Mouse (Mus musculus) heart, postnatal 0 days (tissue): ENCODE data around the gene Rcn3. TPM values are rescaled to one million over a fixed set of nuclear protein-coding genes. Genes with fewer than 3 reads are reported as not detected.

Experiments
- ATAC-seq: fragments of 200-750 bp; cut with Nextera tagmentation; 2 replicates; pipeline ENCODE4 v1.8.0; 2017; ENCODE audit warnings: low read depth, moderate number of reproducible peaks, moderate library complexity; ENCODE audit not compliant: insufficient read depth
- DNase-seq: peaks from one replicate; pipeline ENCODE4 v3.0.0-alpha.2; 2016; ENCODE audit warnings: low spot score
- H3K27ac ChIP-seq: fragments of 300-500 bp; sonication (generic); 2 replicates; pipeline ENCODE4 v1.5.1; 2014; ENCODE audit warnings: low read depth, mild to moderate bottlenecking
- H3K27me3 ChIP-seq: fragments of 300-500 bp; sonication (generic); 2 replicates; pipeline ENCODE4 v1.6.1; 2014; ENCODE audit warnings: low read length, mixed read lengths; ENCODE audit not compliant: control insufficient read depth, insufficient read depth
- H3K36me3 ChIP-seq: fragments of 300-500 bp; sonication (generic); replicated peaks from 2 replicates; pipeline ENCODE4 v1.6.1; 2014; ENCODE audit warnings: low read length, mixed read lengths; ENCODE audit not compliant: control insufficient read depth, insufficient read depth
- H3K4me1 ChIP-seq: fragments of 300-500 bp; sonication (generic); 2 replicates; pipeline ENCODE4 v1.6.1; 2014; ENCODE audit warnings: antibody characterized with exemption; ENCODE audit not compliant: control insufficient read depth, insufficient read depth
- H3K4me2 ChIP-seq: fragments of 300-500 bp; sonication (generic); 2 replicates; pipeline ENCODE4 v1.6.1; 2014; ENCODE audit warnings: low read depth, mild to moderate bottlenecking, low read length, moderate library complexity
- H3K4me3 ChIP-seq: fragments of 300-500 bp; sonication (generic); 2 replicates; pipeline ENCODE4 v1.5.1; 2014; ENCODE audit warnings: low read depth, low read length
- H3K9ac ChIP-seq: fragments of 300-500 bp; sonication (generic); replicated peaks from 2 replicates; pipeline ENCODE4 v1.6.1; 2014; ENCODE audit warnings: low read depth, low read length, mixed read lengths
- H3K9me3 ChIP-seq: fragments of 300-500 bp; sonication (generic); replicated peaks from 2 replicates; pipeline ENCODE4 v1.6.1; 2016; ENCODE audit warnings: low read length; ENCODE audit not compliant: control insufficient read depth
- CTCF ChIP-seq: IDR thresholded peaks from 2 replicates; pipeline ENCODE4 v1.5.1; 2016; ENCODE audit warnings: antibody characterized with exemption, control low read depth, low read depth
- EP300 ChIP-seq: IDR thresholded peaks from 2 replicates; pipeline ENCODE4 v1.6.1; 2016; ENCODE audit warnings: antibody characterized with exemption, low read depth
- WGBS: fragments of 180-500 bp; shearing (Covaris S2); extraction: QIAGEN DNeasy Blood & Tissue Kit; methylation state at CpG from one replicate; pipeline ENCODE4 v1.1.7; 2014; 5-methylcytosine and 5-hydroxymethylcytosine counted together
- polyA plus RNA-seq: library from polyadenylated mRNA; unstranded; fragments of >200 nt; fragmentation: Nextera tagmentation; extraction: Ambion mirVana; gene quantifications from 2 replicates; pipeline ENCODE4 v1.2.1, GENCODE M21; 2015
- total RNA-seq: library from RNA; depleted of rRNA; stranded (reverse); fragments of >200 nt; gene quantifications from 2 replicates; pipeline ENCODE4 v1.2.3, GENCODE M21; 2014; ENCODE audit warnings: low replicate concordance

The Rcn3 gene
- total and polyA plus RNA-seq, 2 experiments from 2014 or later = 100 to 125 TPM

GRCm38 (mm10) chr7:45094121-45094520 lies 2.1 kb upstream of the Rcn3 start:
- TF ChIP-seq EP300 (no peak), CTCF (no peak)
- DNase-seq (no peak), ATAC-seq (no peak)
- H3K4me1 ChIP-seq = no peaks in the 10 kb centered on the region; the same call in 1 of the 2 replicates
- no peak overlapping the region for H3K4me3 ChIP-seq
- no peak overlapping the region for H3K4me2 ChIP-seq
- H3K27me3 ChIP-seq = no peaks in the 10 kb centered on the region
- no peak overlapping the region for H3K27ac ChIP-seq
- H3K36me3 ChIP-seq = peaks cover 12% of the 10 kb centered on the region; the same call in 1 of the 2 replicates
- no peak overlapping the region for H3K9ac ChIP-seq
- 64% methylated on average over 7 of the region's 7 CpGs for WGBS
- no peaks in the 10 kb centered on the region for H3K9me3 ChIP-seq

DNA sequence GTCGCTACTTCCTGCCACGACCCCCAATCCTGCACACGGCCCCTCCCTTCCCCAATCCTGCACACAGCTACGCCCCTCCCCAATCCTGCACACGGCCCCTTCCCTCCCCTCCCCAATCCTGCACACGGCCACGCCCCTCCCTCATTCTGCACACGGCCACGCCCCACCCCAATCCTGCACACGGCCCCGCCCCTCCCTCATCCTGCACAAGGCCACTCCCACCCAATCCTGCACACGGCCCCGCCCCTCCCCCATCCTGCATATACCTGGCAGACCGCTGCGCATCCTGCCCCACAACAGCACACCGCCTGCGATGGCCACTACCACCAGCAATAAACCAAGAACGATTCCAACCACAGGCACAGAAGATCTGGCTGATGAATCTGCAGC lies 1.5 kb upstream of the Rcn3 start:
- TF ChIP-seq EP300 (no peak), CTCF (no peak)
- H3K27ac ChIP-seq = no peak overlapping the region
- WGBS = 44% methylated on average over 17 of the region's 18 CpGs

GRCm38 (mm10) chr7:45092828-45093515 lies 951 bp upstream of the Rcn3 start:
- DNase-seq (no peak), ATAC-seq (no peak)
- Histone ChIP-seq H3K4me1 (no peaks in the 10 kb centered on the region; the same call in 1 of the 2 replicates), H3K9me3 (no peaks in the 10 kb centered on the region), H3K36me3 (peaks cover 6% of the 10 kb centered on the region; the same call in 1 of the 2 replicates), H3K4me2 (no peak overlapping the region), H3K27me3 (no peaks in the 10 kb centered on the region), H3K9ac (no peak overlapping the region), H3K27ac (no peak overlapping the region), H3K4me3 (no peak overlapping the region)
- 57% methylated on average over 12 of the region's 12 CpGs for WGBS
- no peak for TF ChIP-seq CTCF
- TF ChIP-seq EP300 = no peak

More for the DNA sequence above, 1.5 kb upstream of the Rcn3 start:
- no peaks in the 10 kb centered on the region for H3K9me3 ChIP-seq
- H3K4me1 ChIP-seq = no peaks in the 10 kb centered on the region; the same call in 1 of the 2 replicates
- no peak overlapping the region for H3K4me3 ChIP-seq
- DNase-seq (no peak), ATAC-seq (no peak)
- no peaks in the 10 kb centered on the region for H3K27me3 ChIP-seq
- H3K36me3 ChIP-seq = peaks cover 6% of the 10 kb centered on the region; the same call in 1 of the 2 replicates
- H3K4me2 ChIP-seq = no peak overlapping the region
- H3K9ac ChIP-seq = no peak overlapping the region

DNA sequence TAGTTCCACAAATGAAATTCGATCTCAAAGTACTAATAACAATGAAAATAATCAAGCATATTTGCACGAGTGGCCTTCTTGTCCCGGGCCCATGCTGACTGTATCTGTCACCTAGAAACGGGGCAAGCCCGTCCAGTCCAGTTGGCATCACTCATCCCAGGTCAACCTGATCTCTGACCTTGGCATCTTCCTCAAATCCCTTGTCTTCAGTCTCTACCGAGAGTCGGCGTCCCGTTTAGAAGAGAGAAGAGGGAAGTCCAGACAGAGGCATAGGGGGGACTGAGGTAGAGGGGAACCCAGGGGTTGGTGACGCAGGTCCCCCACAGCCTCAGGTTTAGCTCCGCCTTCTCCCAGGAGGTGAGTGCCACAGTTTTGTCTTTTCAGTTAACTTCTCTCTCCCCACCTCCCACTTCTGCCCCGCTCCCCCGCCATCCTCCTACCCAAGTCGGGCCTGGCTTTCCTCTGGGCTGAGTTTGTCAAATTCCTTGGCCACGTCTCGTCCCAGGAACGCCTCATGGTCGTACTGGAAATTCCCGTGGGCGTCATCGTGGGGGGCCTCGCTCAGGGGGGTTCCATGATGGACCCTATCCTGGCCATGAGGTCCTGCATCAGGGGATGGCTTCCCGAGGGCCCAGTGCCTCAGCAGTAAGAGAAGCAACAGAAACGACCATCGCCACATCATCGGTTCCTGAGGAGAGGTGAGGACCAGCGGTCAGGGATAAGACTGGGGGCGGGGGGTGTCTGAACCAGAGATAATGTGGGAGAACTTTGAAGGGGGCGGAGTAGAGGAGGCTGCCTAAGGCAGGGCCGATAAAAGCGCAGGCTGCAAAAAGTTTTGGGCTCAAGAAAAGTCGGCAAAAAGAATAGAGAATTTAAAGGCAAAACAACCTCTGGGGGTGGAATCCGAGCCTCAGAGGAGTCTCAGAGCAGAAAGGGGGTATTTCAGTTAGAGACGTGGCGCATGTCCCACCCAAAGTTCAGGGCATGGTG lies 725 bp downstream of the Rcn3 start:
- Histone ChIP-seq H3K4me1 (no peaks in the 10 kb centered on the region; the same call in 1 of the 2 replicates), H3K9ac (peak overlapping the region; percentile 58), H3K27me3 (no peaks in the 10 kb centered on the region), H3K36me3 (peaks cover 3% of the 10 kb centered on the region; the same call in 1 of the 2 replicates), H3K27ac (peak overlapping the region; percentile 83), H3K4me3 (peak overlapping the region; percentile 50), H3K9me3 (no peaks in the 10 kb centered on the region), H3K4me2 (peak overlapping the region; percentile 65)
- WGBS = 17% methylated on average over 35 of the region's 35 CpGs
- ATAC-seq (peak; percentile 48), DNase-seq (peak; percentile 38)
- TF ChIP-seq CTCF (no peak), EP300 (no peak)

DNA sequence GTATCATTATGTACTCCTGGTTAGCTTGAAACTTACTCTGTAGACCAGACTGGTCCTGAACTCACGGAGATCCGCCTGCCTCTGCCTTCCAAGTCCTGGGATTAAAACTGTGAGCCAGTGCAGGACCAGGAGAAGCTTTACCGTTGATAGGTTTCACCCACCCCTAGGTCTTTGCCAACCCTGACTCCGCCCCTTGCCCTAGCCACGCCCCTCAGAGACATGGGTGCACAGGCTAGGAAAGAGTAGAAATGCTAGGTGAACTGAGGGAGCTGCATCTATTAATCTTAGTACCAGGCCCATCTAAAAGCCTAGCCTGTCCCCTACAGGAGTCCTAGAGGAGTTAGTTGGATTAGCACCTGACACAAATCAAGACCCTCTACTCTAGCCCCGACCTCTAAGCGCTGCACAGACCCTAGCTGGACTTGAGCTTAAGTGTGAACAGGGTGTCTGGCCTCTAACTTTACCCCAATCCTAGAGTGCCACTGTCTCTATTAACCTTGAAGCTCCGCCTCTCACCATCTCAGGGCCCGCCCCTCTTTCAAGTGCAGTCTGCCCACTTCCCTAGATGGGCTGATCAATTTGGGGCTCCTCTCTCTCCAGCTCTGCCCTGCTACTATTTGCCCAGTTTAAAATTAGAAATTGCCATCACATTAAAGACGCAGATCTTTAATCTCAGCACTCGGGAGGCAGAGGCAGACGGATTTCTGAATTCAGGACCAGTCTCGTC lies 1.6 kb downstream of the Rcn3 start:
- H3K4me2 ChIP-seq = peak overlapping the region; percentile 65
- WGBS = 77% methylated on average over 13 of the region's 13 CpGs
- peak overlapping the region; percentile 58; the same call in 1 of the 2 replicates for H3K9ac ChIP-seq
- 0 out of 2 replicates have a peak overlapping the region, but pooled peaks have one; percentile 83 for H3K27ac ChIP-seq
- H3K36me3 ChIP-seq = 0 out of 2 replicates have a peak, but pooled peaks cover 10% of the 10 kb centered on the region
- H3K4me1 ChIP-seq = no peaks in the 10 kb centered on the region; the same call in 1 of the 2 replicates
- H3K27me3 ChIP-seq = no peaks in the 10 kb centered on the region
- no peak for TF ChIP-seq CTCF
- no peak for TF ChIP-seq EP300
- peak overlapping the region; percentile 50; the same call in 1 of the 2 replicates for H3K4me3 ChIP-seq
- no peaks in the 10 kb centered on the region for H3K9me3 ChIP-seq
- no peak for DNase-seq
- ATAC-seq = no peak
